Mouse (Mus musculus) kidney, adult 2 months (tissue): ENCODE measurements at regions not wholly inside any gene's neighbourhood (a gene's known extent, or its start where the extent isn't known, plus 50 kb on each side); places are given as distances from the start of the nearest gene placed in this dataset.

Experiments
- DNase-seq: peaks from one replicate; pipeline ENCODE4 v3.0.0; 2021
- H3K27ac ChIP-seq: fragments of 200-500 bp; 2 replicates; pipeline ENCODE4 v1.5.1; 2012; ENCODE audit warnings: low read depth, low read length, control low read depth, inconsistent platforms; ENCODE audit not compliant: insufficient read depth
- H3K27me3 ChIP-seq: fragments of 200-500 bp; replicated peaks from 2 replicates; pipeline ENCODE4 v1.6.1; 2012; ENCODE audit warnings: mild to moderate bottlenecking, moderate library complexity, low read length, inconsistent platforms; ENCODE audit not compliant: control insufficient read depth, insufficient read depth
- H3K36me3 ChIP-seq: fragments of 200-500 bp; 2 replicates; pipeline ENCODE4 v1.6.1; 2012; ENCODE audit warnings: mild to moderate bottlenecking, moderate library complexity, low read length, inconsistent platforms; ENCODE audit not compliant: control insufficient read depth, insufficient read depth
- H3K4me1 ChIP-seq: fragments of 200-500 bp; 2 replicates; pipeline ENCODE4 v1.6.1; 2011; ENCODE audit warnings: low read length; ENCODE audit not compliant: control insufficient read depth, insufficient read depth
- H3K4me3 ChIP-seq: fragments of 200-500 bp; 2 replicates; pipeline ENCODE4 v1.5.1; 2011; ENCODE audit warnings: mild to moderate bottlenecking, low read depth, low read length, control low read depth; ENCODE audit not compliant: insufficient read depth
- CTCF ChIP-seq: fragments of 200-500 bp; conservative IDR thresholded peaks from 2 replicates; pipeline ENCODE4 v1.5.1; 2011; ENCODE audit warnings: low read depth, mild to moderate bottlenecking, control low read depth, low read length, moderate library complexity, mixed read lengths; ENCODE audit not compliant: insufficient read depth, insufficient read length
- POLR2A ChIP-seq: fragments of 200-500 bp; IDR thresholded peaks from one replicate; pipeline ENCODE4 v1.6.1; 2011; ENCODE audit warnings: low read depth, low read length, control low read depth
- WGBS: fragments of 180-500 bp; shearing (Covaris S2); methylation state at CpG from one replicate; pipeline ENCODE4 v1.1.7; 2018; 5-methylcytosine and 5-hydroxymethylcytosine counted together

GRCm38 (mm10) chr4:124511761-124512160 is 98.8 kb downstream of the 3100002H09Rik start:
- 70% methylated on average over 16 of the region's 16 CpGs for WGBS

GRCm38 (mm10) chr4:124510816-124511215 is 99.8 kb downstream of the 3100002H09Rik start:
- WGBS: 67% methylated on average over 3 of the region's 3 CpGs
- H3K27me3 ChIP-seq: no peaks in the 10 kb centered on the region
- no peaks in the 10 kb centered on the region for H3K4me1 ChIP-seq
- no peak for DNase-seq
- no peak overlapping the region for H3K4me3 ChIP-seq
- TF ChIP-seq CTCF (no peak), POLR2A (no peak)
- H3K27ac ChIP-seq: no peak overlapping the region
- H3K36me3 ChIP-seq: no peaks in the 10 kb centered on the region

More at GRCm38 (mm10) chr4:124511761-124512160, 98.8 kb downstream of the 3100002H09Rik start:
- no peak for TF ChIP-seq CTCF
- TF ChIP-seq POLR2A: no peak
- Histone ChIP-seq H3K4me1 (no peaks in the 10 kb centered on the region), H3K36me3 (no peaks in the 10 kb centered on the region), H3K27me3 (no peaks in the 10 kb centered on the region), H3K27ac (no peak overlapping the region), H3K4me3 (no peak overlapping the region)
- no peak for DNase-seq

DNA sequence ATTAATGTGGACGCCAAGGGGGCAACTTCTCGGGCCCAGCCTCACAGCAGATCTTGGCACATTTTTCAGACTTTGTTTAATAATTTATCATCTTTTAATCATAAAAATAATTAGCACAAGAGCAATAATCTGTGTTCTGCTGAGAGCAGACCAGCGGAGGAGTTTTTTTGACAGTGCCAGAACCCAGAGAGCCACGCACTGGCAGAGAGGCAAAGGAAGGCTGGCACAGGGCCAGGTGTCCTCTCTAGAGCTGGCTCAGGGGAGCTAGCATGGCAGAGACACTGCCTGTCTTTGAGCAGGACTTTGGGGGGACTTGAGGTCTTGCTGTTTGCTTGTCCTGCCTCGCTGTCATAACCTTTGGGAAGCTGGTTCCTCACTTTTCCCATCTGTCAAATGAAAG is 100.9 kb downstream of the 3100002H09Rik start:
- Histone ChIP-seq H3K27ac (no peak overlapping the region), H3K4me3 (no peak overlapping the region), H3K36me3 (no peaks in the 10 kb centered on the region), H3K4me1 (no peaks in the 10 kb centered on the region), H3K27me3 (no peaks in the 10 kb centered on the region)
- WGBS: 47% methylated on average over 5 of the region's 5 CpGs
- TF ChIP-seq POLR2A (no peak), CTCF (no peak)
- peak; percentile 7 for DNase-seq

DNA sequence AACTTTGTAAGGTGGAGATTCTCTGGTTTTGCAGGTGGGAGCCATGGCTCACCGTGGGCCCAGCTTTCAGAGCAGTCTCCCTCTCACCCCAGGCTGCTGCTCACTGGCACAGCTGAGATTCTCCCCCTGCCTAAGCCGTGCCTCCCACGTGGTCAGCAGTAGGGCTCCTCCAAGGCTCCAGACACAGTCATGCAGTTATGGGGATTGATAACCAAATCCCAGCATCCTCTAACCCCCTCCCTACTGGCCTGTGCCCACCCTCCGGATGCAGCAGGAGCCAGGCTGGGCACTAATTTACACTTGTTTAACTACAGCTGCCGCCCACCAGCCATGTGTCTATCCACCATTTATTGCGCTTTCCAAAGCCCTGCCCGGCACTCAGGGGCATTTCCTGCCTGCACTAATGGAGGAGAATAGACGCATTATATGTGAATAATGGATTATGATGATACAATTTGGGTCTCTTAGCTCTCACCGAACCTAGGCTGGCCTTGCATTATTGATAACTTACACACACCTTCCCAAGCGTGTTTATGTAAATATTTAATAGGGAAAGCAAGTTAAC is 104.4 kb downstream of the 3100002H09Rik start:
- 17% methylated on average over 10 of the region's 10 CpGs for WGBS
- H3K4me1 ChIP-seq: no peaks in the 10 kb centered on the region
- no peak overlapping the region for H3K27ac ChIP-seq
- TF ChIP-seq POLR2A: no peak
- TF ChIP-seq CTCF: no peak
- H3K36me3 ChIP-seq: no peaks in the 10 kb centered on the region
- no peak for DNase-seq
- no peak overlapping the region for H3K4me3 ChIP-seq
- no peaks in the 10 kb centered on the region for H3K27me3 ChIP-seq

DNA sequence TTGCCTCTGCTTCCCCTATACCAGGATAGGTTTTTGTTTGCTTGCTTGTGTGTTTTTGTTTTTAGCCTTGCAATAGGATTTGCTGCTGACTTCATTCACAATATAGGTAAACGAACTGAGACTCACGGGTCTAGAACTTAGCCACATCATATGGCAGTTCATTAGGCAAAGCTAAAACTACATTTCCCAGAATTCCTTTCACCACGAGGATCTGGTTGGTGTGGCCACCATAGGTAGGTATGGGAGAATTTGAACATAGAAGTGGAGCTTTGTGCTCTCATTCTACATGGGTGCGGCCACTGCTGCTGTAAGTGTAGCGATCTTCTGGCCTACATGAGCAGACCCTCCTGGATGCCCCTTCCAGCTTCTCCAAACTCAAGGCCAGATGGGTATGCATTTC is 108.8 kb downstream of the 3100002H09Rik start:
- Histone ChIP-seq H3K36me3 (no peaks in the 10 kb centered on the region), H3K27me3 (no peaks in the 10 kb centered on the region), H3K4me3 (no peak overlapping the region), H3K4me1 (no peaks in the 10 kb centered on the region), H3K27ac (no peak overlapping the region)
- DNase-seq: no peak
- TF ChIP-seq POLR2A: no peak
- WGBS: 84% methylated on average over 5 of the region's 5 CpGs

GRCm38 (mm10) chr4:124498043-124498442 is 112.6 kb downstream of the 3100002H09Rik start:
- Histone ChIP-seq H3K27me3 (no peaks in the 10 kb centered on the region), H3K4me1 (no peaks in the 10 kb centered on the region), H3K36me3 (no peaks in the 10 kb centered on the region), H3K4me3 (no peak overlapping the region), H3K27ac (no peak overlapping the region)
- TF ChIP-seq POLR2A (no peak), CTCF (no peak)
- 48% methylated on average over 16 of the region's 16 CpGs for WGBS
- DNase-seq: no peak

GRCm38 (mm10) chr4:124485941-124486581 is 124.5 kb downstream of the 3100002H09Rik start:
- TF ChIP-seq CTCF: no peak
- TF ChIP-seq POLR2A: no peak
- H3K4me1 ChIP-seq: no peaks in the 10 kb centered on the region
- H3K27ac ChIP-seq: no peak overlapping the region
- no peak for DNase-seq
- no peaks in the 10 kb centered on the region for H3K36me3 ChIP-seq
- 20% methylated on average over 12 of the region's 12 CpGs for WGBS
- H3K4me3 ChIP-seq: no peak overlapping the region
- H3K27me3 ChIP-seq: no peaks in the 10 kb centered on the region; the same call in 1 of the 2 replicates
